ENCODE assay signal across 8 mouse cellular contexts in genomic region chr7:83659159-83660065, GRCm38 (mm10). TPM values are rescaled to one million over a fixed set of nuclear protein-coding genes. Genes with fewer than 3 reads are reported as not detected.
A peak's percentile ranks its signal among the peaks of the same experiment; 100 is the strongest.
DNase-seq lines count a peak whose midpoint lies in the region; ATAC-seq and TF ChIP-seq lines count a peak whose summit lies in the region.

No protein-coding gene starts in this region.

- WGBS in kidney, adult 2 months: 65% methylated on average over 9 of the region's 9 CpGs
- WGBS in hindbrain, embryonic 10.5 days: 88% methylated on average over 9 of the region's 9 CpGs

- no peak overlapping the region for H3K4me3 ChIP-seq in kidney, adult 2 months (ENCODE audit: insufficient read depth, low read depth, low read length)
- H3K4me3 ChIP-seq in hindbrain, embryonic 10.5 days: no peak overlapping the region

- H3K36me3 ChIP-seq in kidney, adult 2 months (ENCODE audit: control insufficient read depth, insufficient read depth, low read length): no peaks in the 10 kb centered on the region
- no peaks in the 10 kb centered on the region for H3K36me3 ChIP-seq in hindbrain, embryonic 10.5 days

- no peak for TF ChIP-seq CTCF in kidney, adult 2 months (conservative IDR thresholded peaks at IDR 0.05; ENCODE audit: insufficient read depth, insufficient read length, low read depth, low read length)

- H3K27ac ChIP-seq in kidney, adult 2 months (ENCODE audit: insufficient read depth, low read depth, low read length): peak overlapping the region; percentile 51
- H3K27ac ChIP-seq in hindbrain, embryonic 10.5 days: no peak overlapping the region

- ATAC-seq in megakaryocyte, adult 5-6 weeks (ENCODE audit: poor library complexity, severe bottlenecking): peak; percentile 74

- no peaks in the 10 kb centered on the region for H3K4me1 ChIP-seq in kidney, adult 2 months (ENCODE audit: control insufficient read depth, insufficient read depth, low read length)
- H3K4me1 ChIP-seq in hindbrain, embryonic 10.5 days (replicated peaks): no peaks in the 10 kb centered on the region

- peak; percentile 25 for DNase-seq in spleen, adult 12 weeks (ENCODE audit: low spot score)
- DNase-seq in spleen, postnatal 14 days (ENCODE audit: low spot score in 2 of 2): no peak
- peak; percentile 85 for DNase-seq in cerebellum, adult 9-11 months
- DNase-seq in kidney, adult 2 months: peak; percentile 75
- DNase-seq in ovary, postnatal 36 days (ENCODE audit: low spot score): no peak
- no peak for DNase-seq in retina, postnatal 1 day
- DNase-seq in hindbrain, embryonic 10.5 days (ENCODE audit: low spot score): no peak

- no peaks in the 10 kb centered on the region for H3K9me3 ChIP-seq in hindbrain, embryonic 10.5 days

- TF ChIP-seq POLR2A in kidney, adult 2 months (IDR thresholded peaks at IDR 0.05; ENCODE audit: low read depth, low read length): no peak

- H3K27me3 ChIP-seq in kidney, adult 2 months (replicated peaks; ENCODE audit: control insufficient read depth, insufficient read depth, low read length): no peaks in the 10 kb centered on the region
- no peaks in the 10 kb centered on the region for H3K27me3 ChIP-seq in hindbrain, embryonic 10.5 days (ENCODE audit: insufficient read depth, poor library complexity, severe bottlenecking)

RNA-seq across cellular contexts. Expression of gene Stard5, which starts 27.7 kb away (rescaled TPM):
- polyA plus RNA-seq in kidney, adult 2 months (2012; rRNA removed): 80.0 and 88.2 TPM in 2 replicates
- 14.5 and 16.4 TPM in 2 replicates for total RNA-seq in megakaryocyte, adult 5-6 weeks (2015)
- 15.0 and 17.3 TPM in 2 replicates for total RNA-seq in megakaryocyte, adult 5-6 weeks (2017)
- 12.8 and 14.2 TPM in 2 replicates for polyA plus RNA-seq in hindbrain, embryonic 10.5 days (2016; fragmentation: Nextera tagmentation; extraction: Ambion mirVana)

Comparison
In these comparisons a context has a peak if more than half of its experiments do, and no peak if none do; other contexts are left out.
1. DNase-seq: peak in spleen, adult 12 weeks (single experiment), cerebellum, adult 9-11 months (single experiment) and kidney, adult 2 months (single experiment); none in spleen, postnatal 14 days (0 of 2), ovary, postnatal 36 days (single experiment), retina, postnatal 1 day (single experiment) and hindbrain, embryonic 10.5 days (single experiment).